Mouse (Mus musculus) heart, adult 2 months (tissue): ENCODE measurements around the gene Ddx59.

ENCODE experiments used
- CTCF ChIP-seq: fragments of 200-600 bp; IDR thresholded peaks from 2 replicates; pipeline ENCODE4 v1.8.1; 2022; ENCODE audit warnings: antibody characterized with exemption, mild to moderate bottlenecking, moderate library complexity
- EP300 ChIP-seq: fragments of 200-500 bp; IDR thresholded peaks from 2 replicates; pipeline ENCODE4 v1.6.1; 2011; ENCODE audit warnings: low read depth, low read length, control low read depth; ENCODE audit not compliant: insufficient read depth
- POLR2A ChIP-seq: fragments of 200-500 bp; IDR thresholded peaks from 2 replicates; pipeline ENCODE4 v1.6.1; 2011; ENCODE audit warnings: mild to moderate bottlenecking, low read depth, low read length, control low read depth; ENCODE audit not compliant: insufficient read depth

GRCm38 (mm10) chr1:136401281-136401680, 13.8 kb upstream of the Ddx59 start:
- no peak for TF ChIP-seq POLR2A
- TF ChIP-seq CTCF: no peak
- TF ChIP-seq EP300: no peak
